Mouse (Mus musculus) forebrain, postnatal 0 days (tissue): Measurements from ENCODE around the gene Elp1. TPM values are rescaled to one million over a fixed set of nuclear protein-coding genes. Genes with fewer than 3 reads are reported as not detected.
A peak's percentile ranks its signal among the peaks of the same experiment; 100 is the strongest.

Source experiments
- ATAC-seq: fragments of 200-750 bp; cut with Nextera tagmentation; 2 replicates; pipeline ENCODE4 v1.8.0; 2017; ENCODE audit warnings: mild to moderate bottlenecking, moderate library complexity
- DNase-seq: peaks from one replicate; pipeline ENCODE4 v3.0.0-alpha.2; 2015
- H3K27ac ChIP-seq: fragments of 300-500 bp; sonication (generic); 2 replicates; pipeline ENCODE4 v1.5.1; 2014; ENCODE audit warnings: low read depth, mild to moderate bottlenecking, antibody characterized with exemption, low read length, moderate library complexity, mixed read lengths
- H3K27me3 ChIP-seq: fragments of 300-500 bp; sonication (generic); 2 replicates; pipeline ENCODE4 v1.6.1; 2014; ENCODE audit warnings: mild to moderate bottlenecking, low read length, mixed read lengths; ENCODE audit not compliant: insufficient read depth
- H3K36me3 ChIP-seq: fragments of 300-500 bp; sonication (generic); 2 replicates; pipeline ENCODE4 v1.6.1; 2014; ENCODE audit warnings: mild to moderate bottlenecking, moderate library complexity; ENCODE audit not compliant: insufficient read depth
- H3K4me1 ChIP-seq: fragments of 300-500 bp; sonication (generic); 2 replicates; pipeline ENCODE4 v1.6.1; 2014; ENCODE audit warnings: antibody characterized with exemption; ENCODE audit not compliant: insufficient read depth
- H3K4me2 ChIP-seq: fragments of 300-500 bp; sonication (generic); 2 replicates; pipeline ENCODE4 v1.6.1; 2014; ENCODE audit warnings: low read depth, mild to moderate bottlenecking, moderate library complexity
- H3K4me3 ChIP-seq: fragments of 300-500 bp; sonication (generic); 2 replicates; pipeline ENCODE4 v1.5.1; 2014; ENCODE audit warnings: low read depth, low read length, mixed read lengths
- H3K9ac ChIP-seq: fragments of 300-500 bp; sonication (generic); 2 replicates; pipeline ENCODE4 v1.6.1; 2014; ENCODE audit warnings: mild to moderate bottlenecking
- H3K9me3 ChIP-seq: fragments of 300-500 bp; sonication (generic); 2 replicates; pipeline ENCODE4 v1.6.1; 2016; ENCODE audit warnings: low read length
- CTCF ChIP-seq: sonication (generic); IDR thresholded peaks from 2 replicates; pipeline ENCODE4 v1.5.1; 2016; ENCODE audit warnings: antibody characterized with exemption, control low read depth, low read depth
- WGBS: fragments of 180-500 bp; shearing (Covaris S2); extraction: QIAGEN DNeasy Blood & Tissue Kit; methylation state at CpG from one replicate; pipeline ENCODE4 v1.1.7; 2014; 5-methylcytosine and 5-hydroxymethylcytosine counted together
- polyA plus RNA-seq: library from polyadenylated mRNA; unstranded; fragments of >200 nt; fragmentation: Nextera tagmentation; extraction: Ambion mirVana; gene quantifications from 2 replicates; pipeline ENCODE4 v1.2.1, GENCODE M21; 2015
- total RNA-seq: library from RNA; depleted of rRNA; stranded (reverse); fragments of >200 nt; gene quantifications from 2 replicates; pipeline ENCODE4 v1.2.3, GENCODE M21; 2014

The Elp1 gene
- total and polyA plus RNA-seq, 2 experiments from 2014 or later: 44.8 to 98.1 TPM

GRCm38 (mm10) chr4:56824231-56824630 is 22.1 kb upstream of the Elp1 start:
- no peak for DNase-seq
- ATAC-seq: no peak
- WGBS: 93% methylated on average over 9 of the region's 9 CpGs
- H3K4me2 ChIP-seq: no peak overlapping the region
- H3K9ac ChIP-seq: no peak overlapping the region
- no peak overlapping the region for H3K27ac ChIP-seq
- peaks cover 27% of the 10 kb centered on the region for H3K36me3 ChIP-seq
- no peaks in the 10 kb centered on the region for H3K9me3 ChIP-seq
- H3K4me3 ChIP-seq: no peak overlapping the region
- H3K27me3 ChIP-seq: no peaks in the 10 kb centered on the region
- no peak for TF ChIP-seq CTCF
- H3K4me1 ChIP-seq: no peaks in the 10 kb centered on the region

- H3K27me3 ChIP-seq: no peaks in the 10 kb centered on the region
- no peaks in the 10 kb centered on the region for H3K9me3 ChIP-seq
- H3K9ac ChIP-seq: no peak overlapping the region
- DNase-seq (peak; percentile 68), ATAC-seq (peak; percentile 42; the same call in 1 of the 2 replicates)
- no peaks in the 10 kb centered on the region for H3K4me1 ChIP-seq
- H3K4me3 ChIP-seq: no peak overlapping the region
- no peak overlapping the region for H3K4me2 ChIP-seq
- H3K36me3 ChIP-seq: peaks cover 12% of the 10 kb centered on the region; the same call in 1 of the 2 replicates
- TF ChIP-seq CTCF: peak; percentile 69
- H3K27ac ChIP-seq: no peak overlapping the region
Observed at GRCm38 (mm10) chr4:56820017-56820550, 18.0 kb upstream of the Elp1 start.

- H3K4me2 ChIP-seq: no peak overlapping the region
- no peak overlapping the region for H3K27ac ChIP-seq
- ATAC-seq (no peak), DNase-seq (no peak)
- no peaks in the 10 kb centered on the region for H3K27me3 ChIP-seq
- H3K4me1 ChIP-seq: no peaks in the 10 kb centered on the region
- TF ChIP-seq CTCF: no peak
- H3K4me3 ChIP-seq: no peak overlapping the region
- H3K36me3 ChIP-seq: peaks cover 26% of the 10 kb centered on the region; the same call in 1 of the 2 replicates
- 92% methylated on average over 8 of the region's 8 CpGs for WGBS
- no peaks in the 10 kb centered on the region for H3K9me3 ChIP-seq
- no peak overlapping the region for H3K9ac ChIP-seq
Observed at GRCm38 (mm10) chr4:56815131-56815530, 13.0 kb upstream of the Elp1 start.

- Histone ChIP-seq H3K4me1 (no peaks in the 10 kb centered on the region), H3K4me2 (no peak overlapping the region), H3K27ac (no peak overlapping the region), H3K27me3 (no peaks in the 10 kb centered on the region), H3K36me3 (peaks cover 26% of the 10 kb centered on the region; the same call in 1 of the 2 replicates), H3K9ac (no peak overlapping the region), H3K4me3 (no peak overlapping the region), H3K9me3 (no peaks in the 10 kb centered on the region)
- TF ChIP-seq CTCF: no peak
- ATAC-seq: peak; percentile 23; the same call in 1 of the 2 replicates
- 81% methylated on average over 4 of the region's 4 CpGs for WGBS
- no peak for DNase-seq
Observed at GRCm38 (mm10) chr4:56812096-56812495, 10.0 kb upstream of the Elp1 start.

- H3K4me1 ChIP-seq: no peaks in the 10 kb centered on the region
- no peak overlapping the region for H3K4me2 ChIP-seq
- no peak for ATAC-seq
- no peaks in the 10 kb centered on the region for H3K27me3 ChIP-seq
- no peaks in the 10 kb centered on the region for H3K9me3 ChIP-seq
- H3K27ac ChIP-seq: no peak overlapping the region
- 67% methylated on average over 3 of the region's 3 CpGs for WGBS
- H3K9ac ChIP-seq: no peak overlapping the region
- H3K36me3 ChIP-seq: peaks cover 30% of the 10 kb centered on the region
- no peak overlapping the region for H3K4me3 ChIP-seq
- TF ChIP-seq CTCF: no peak
- no peak for DNase-seq
Observed at GRCm38 (mm10) chr4:56811642-56812041, 9.5 kb upstream of the Elp1 start.

- ATAC-seq: no peak
- H3K9me3 ChIP-seq: no peaks in the 10 kb centered on the region
- no peak overlapping the region for H3K9ac ChIP-seq
- no peak overlapping the region for H3K27ac ChIP-seq
- no peak overlapping the region for H3K4me2 ChIP-seq
- peaks cover 3% of the 10 kb centered on the region; the same call in 1 of the 2 replicates for H3K4me1 ChIP-seq
- peaks cover 39% of the 10 kb centered on the region for H3K36me3 ChIP-seq
- no peaks in the 10 kb centered on the region for H3K27me3 ChIP-seq
- no peak overlapping the region for H3K4me3 ChIP-seq
- 79% methylated on average over 4 of the region's 4 CpGs for WGBS
- no peak for DNase-seq
- no peak for TF ChIP-seq CTCF
Observed at GRCm38 (mm10) chr4:56809050-56809449, 6.9 kb upstream of the Elp1 start.

- Histone ChIP-seq H3K36me3 (peaks cover 34% of the 10 kb centered on the region), H3K27ac (peak overlapping the region; percentile 85), H3K4me2 (peak overlapping the region; percentile 54), H3K4me1 (peaks cover 22% of the 10 kb centered on the region), H3K27me3 (no peaks in the 10 kb centered on the region), H3K9ac (peak overlapping the region; percentile 85), H3K9me3 (no peaks in the 10 kb centered on the region), H3K4me3 (peak overlapping the region; percentile 88)
- DNase-seq: no peak
- ATAC-seq: no peak; the same call in 1 of the 2 replicates
- 1% methylated on average over 25 of the region's 25 CpGs for WGBS
- TF ChIP-seq CTCF: no peak
Observed at GRCm38 (mm10) chr4:56802669-56803150, 579 bp upstream of the Elp1 start.
